Mouse (Mus musculus) kidney, postnatal 4 days (tissue): ENCODE measurements around the gene Shc1.

Source experiments
- DNase-seq, 2 experiments: peaks; one replicate each; pipeline ENCODE4 v3.0.0; 2021; ENCODE audit warnings: mixed read lengths in 2 of 2

Shc1 gene

DNA sequence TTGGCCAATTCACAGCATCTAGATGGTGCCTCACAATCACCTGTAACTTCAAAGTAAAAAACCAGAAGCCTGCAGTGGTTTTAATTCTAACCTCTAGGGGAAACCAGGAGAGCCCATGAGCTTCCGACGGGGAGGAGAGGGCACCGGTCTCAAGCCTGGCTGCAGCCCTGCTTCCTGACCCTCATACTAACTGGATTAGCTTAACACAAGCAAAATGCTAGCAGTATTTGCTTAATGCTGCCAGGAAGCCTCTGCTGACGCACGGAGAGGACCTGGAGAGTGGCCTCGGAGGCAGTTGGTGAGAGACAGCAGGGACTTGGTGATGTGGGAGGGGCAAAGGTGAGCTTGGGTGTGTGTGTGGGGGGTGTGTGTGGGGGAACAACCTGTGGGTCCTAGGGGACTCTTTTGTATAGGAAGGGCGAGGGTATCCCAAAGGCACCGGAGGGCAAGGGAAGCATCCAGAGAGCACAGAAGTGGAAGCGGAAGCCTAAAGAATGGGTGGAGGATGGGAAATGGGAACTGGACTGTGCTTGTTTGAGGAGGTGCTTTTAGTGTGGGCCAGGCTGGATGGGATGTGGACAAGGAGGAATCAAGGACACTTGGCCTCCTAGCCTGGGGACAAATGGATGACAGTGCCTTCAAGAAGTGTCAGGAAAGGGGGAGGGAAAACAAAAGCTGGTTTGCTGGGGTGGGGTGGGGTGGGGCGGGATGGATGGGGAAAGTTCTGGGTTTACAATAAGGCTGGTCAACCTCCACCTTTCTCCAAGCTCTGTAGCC, 36.3 kb downstream of the Shc1 start, which contains the start of gene Pmvk:
Gene Pmvk (plus strand): TSS at position 141 of the 777 bp plus-strand sequence.
- no peak for DNase-seq

DNA sequence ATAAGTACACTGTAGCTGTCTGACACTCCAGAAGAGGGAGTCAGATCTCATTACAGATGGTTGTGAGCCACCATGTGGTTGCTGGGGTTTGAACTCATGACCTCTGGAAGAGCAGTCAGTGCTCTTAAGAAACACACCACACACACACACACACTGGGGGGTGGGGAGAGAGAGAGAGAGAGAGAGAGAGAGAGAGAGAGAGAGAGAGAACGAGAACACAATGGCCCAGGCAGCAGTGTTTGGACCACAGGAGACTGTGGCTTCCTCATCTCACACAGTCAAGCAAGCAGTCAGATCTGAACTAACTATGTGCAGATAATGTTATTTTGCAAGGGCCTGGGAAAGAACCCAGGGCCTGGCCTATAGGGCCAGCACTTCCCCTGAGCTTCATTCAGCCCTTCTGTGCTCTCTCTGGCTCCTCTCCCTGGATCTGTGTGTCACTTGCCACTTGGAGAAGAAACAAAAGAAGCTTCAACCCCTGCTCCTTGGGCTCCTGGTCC, 37.6 kb downstream of the Shc1 start:
- no peak for DNase-seq

DNA sequence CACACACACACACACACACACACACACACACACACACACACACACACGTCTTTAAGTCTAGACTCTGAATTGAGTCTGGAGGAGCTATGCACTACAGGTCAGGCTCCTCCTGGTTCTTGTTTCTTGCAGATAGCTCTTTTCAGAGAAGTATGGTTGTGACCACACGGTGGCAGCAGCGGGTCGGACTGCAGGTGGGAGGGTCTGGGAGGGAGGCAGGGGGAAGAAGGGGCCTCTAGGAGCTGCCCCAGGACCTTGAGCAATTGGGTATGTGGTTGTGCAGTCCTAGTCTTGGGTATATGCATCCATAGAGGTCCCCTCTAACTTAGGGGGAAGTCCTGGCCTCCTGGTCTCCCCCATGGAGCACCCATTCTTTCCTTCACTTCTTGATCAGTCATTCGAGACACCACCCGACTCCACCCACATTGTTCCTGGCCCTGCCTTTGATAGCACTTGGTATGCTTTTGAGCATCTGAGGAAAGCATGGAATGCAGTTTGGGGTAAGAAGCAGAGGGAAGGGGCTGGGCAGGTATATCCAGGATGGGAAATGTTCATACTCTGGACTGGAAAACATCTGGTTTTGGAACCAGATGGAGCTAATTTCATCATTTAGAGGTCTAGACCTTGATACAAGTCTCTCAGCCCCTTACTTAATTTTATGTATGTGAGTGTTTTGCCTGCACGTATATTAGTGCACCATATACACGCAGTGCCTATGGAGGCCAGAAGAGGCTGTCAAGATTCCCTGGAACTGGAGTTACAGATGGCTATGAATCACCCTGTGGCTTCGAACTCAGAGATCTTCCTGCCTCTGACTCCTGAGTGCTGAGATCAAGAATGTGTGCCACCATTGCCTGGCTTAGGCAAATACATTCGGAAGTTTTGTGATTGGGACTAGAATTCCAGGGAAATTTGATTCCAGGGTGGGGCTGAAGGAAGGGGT, 38.8 kb downstream of the Shc1 start:
- DNase-seq: peak; percentile 83 to 86

DNA sequence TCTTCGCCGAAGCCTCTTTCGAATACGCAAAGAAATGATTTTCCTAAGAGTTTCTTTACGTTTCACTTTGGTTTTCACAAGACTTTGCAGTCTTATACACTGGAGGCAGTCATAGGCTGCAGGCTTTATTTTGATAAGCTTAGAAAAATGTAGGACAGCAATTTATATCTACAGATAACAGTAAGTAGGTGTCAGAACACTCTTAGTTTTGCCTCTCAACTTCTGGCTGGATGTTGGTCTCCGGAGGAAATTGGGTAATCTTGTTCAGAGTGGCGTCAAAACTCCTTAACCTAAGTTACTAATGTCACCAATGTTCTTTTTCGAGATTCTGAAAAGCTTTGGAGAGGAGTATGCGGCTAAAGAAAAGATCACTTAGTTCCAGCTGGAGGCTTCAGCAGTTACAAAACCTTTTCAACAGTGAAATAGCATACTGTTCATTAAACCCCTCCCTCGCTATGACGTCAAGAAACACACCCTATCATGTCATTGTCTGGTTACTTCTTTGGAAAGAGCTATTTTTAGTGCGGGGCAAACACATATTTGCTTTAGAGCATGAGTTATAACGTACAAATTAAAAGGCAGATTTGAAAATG, 40.2 kb downstream of the Shc1 start:
- no peak for DNase-seq

DNA sequence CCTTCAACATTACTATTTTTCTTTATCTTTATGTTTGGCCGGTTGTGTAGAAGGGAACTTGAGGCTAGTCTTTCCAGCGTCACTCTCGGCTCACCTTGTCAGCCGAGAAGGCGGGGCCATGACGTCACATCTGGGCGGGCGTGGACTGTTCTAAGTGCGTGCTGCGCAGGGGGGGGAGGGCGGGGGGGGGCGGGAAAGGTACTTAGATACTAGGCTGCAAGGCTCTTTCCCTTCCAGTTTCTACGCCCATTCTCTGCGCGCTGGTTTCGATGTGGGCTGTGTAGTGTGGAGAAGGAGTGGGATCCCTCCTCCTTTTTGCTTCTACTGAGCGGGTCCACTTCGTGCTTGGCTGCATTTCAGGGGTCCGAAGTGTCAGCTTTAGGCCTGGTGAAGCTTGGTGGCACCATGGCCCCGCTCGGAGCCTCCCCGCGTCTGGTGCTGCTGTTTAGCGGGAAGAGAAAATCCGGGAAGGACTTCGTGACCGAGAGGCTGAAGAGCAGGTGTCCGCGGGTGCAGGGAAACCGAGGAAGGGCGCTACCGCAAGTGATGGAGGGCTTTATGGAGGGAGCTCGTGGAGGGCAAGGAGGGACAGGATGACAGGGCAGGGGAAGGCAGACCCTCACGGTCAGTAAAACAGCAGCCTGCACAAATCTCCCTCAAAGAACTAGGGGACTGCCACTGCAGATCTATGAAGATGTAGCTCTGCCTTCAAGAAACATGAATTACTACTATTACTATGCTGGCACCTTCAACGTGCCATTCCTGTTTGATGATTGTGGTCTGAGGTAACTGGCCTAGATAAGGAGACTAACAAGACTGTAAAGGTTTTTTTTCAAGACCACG, 40.9 kb downstream of the Shc1 start:
- peak; percentile 97 for DNase-seq

DNA sequence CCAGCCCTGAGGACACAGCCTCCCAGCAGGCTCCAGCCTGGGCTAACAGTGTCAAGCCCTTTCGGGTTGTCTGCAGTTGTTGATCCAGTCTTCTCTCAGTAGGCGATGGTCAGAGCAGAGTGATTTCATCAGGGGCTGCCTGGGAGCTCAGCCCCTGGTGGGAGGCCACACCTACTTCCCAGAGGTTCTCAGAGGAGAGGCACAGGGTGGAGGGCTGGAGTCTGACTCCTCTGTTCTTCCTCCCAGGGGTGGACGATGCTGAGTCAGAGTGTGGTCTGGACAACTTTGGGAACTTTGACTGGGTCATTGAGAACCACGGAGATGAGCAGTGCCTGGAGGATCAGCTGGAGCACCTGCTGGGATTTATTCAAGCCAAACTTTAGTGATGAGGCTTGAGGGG, 50.0 kb downstream of the Shc1 start:
- DNase-seq: no peak

DNA sequence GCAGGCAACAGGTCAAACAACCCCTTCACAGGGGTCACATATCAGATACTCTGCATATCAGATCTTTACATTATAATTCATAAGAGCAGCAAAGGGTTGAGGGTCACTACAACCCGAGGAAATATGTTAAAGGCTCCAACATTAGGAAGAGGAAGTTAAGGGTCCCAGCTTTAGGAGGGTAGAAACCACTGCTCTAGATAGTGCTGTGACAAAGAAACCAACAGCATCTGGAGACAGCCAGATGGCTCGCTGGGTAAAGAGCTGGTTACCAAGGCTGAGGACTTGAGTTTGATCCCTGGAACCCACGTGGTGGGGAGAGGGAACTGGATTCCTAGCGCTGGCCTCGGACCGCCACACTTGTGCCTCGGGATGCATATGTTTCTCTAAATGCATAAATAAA, 54.0 kb downstream of the Shc1 start:
- no peak for DNase-seq

DNA sequence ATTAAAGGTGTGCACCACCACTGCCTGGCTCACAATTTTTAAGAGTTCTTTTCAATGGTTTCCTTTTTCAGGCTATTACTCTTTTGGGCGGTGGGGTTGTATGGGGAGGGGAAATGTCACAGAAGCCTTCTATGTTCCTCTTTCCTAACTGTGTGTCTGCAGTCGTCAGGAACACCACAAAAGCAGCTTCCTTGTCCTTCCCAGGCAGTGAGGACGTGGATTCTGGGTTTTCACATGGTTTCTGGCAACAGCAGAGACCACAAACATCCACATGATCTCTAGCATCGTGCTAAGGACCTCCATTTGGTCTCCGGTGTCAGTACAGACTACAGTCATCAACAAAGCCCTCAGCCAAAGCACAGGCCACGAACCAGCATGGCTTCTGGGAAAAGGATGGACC, 55.6 kb downstream of the Shc1 start:
- DNase-seq: no peak

DNA sequence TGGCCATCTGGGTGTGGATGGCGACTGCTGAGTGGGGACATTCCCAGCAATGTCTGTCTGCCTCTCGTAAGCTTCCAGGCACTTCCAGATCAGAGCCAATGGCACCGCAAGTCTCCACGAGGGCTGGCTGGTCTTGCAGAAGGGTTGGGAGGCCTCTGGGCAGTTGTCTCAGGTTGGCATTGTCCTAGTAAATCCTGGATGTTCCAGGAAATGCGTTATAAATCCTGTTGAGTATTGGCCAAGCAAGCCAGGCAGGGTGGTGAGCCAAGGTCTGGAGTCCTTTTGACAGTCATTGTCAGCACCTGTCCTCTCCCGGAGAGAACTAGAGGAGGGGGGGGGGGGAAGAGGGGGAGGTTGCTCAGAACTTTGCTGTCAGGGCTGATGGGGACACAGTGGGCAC, 60.8 kb downstream of the Shc1 start:
- DNase-seq: no peak
